Mouse (Mus musculus): ENCODE data around the gene Gm8369. TPM values are rescaled to one million over a fixed set of nuclear protein-coding genes. Genes with fewer than 3 reads are reported as not detected.
"Not testable (repeated sequence)": the region's sequence is repeated elsewhere in the genome, so short reads cannot be mapped to it uniquely, and the experiment has no call there.

The Gm8369 gene
- polyA plus RNA-seq (2014; fragmentation: Nextera tagmentation; extraction: Ambion mirVana): not detected in 2 replicates

DNA sequence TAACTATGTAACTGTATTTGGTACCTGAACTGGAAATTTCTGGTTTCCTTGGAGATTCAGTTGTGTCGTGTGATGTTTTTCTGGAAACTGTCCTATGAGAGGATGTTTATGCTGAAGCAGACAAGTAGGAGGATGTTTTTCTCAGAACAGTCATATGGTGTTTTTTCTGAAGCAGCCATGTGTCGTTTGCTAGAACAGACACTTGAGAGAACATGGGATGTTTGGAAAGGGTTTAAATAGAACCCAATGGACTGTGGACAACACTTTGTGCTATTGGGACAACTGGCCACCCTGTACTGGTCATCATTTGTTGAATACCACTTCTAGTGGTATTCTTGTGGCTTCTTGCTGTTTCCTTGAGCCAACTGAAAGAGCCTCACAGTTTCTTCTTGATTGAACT lies at the start of gene Gm8369:
Gene Gm8369, plus strand, starts transcription at position 193 of the 400 bp plus-strand sequence.
- Histone ChIP-seq H3K4me3 (ENCODE audit: low read depth, low read length) (no peak within 1 kb of the TSS), H3K36me3 (ENCODE audit: control insufficient read depth, insufficient read depth, low read length) (no peaks in the 10 kb centered on the region), H3K4me1 (ENCODE audit: control insufficient read depth, insufficient read depth, low read length) (no peaks in the 10 kb centered on the region), H3K27ac (replicated peaks; ENCODE audit: low read depth, low read length) (no peak within 1 kb of the TSS), H3K9me3 (ENCODE audit: control insufficient read depth, low read length) (no peaks in the 10 kb centered on the region), H3K9ac (ENCODE audit: low read depth, low read length) (no peak within 1 kb of the TSS), H3K4me2 (ENCODE audit: low read depth, low read length) (no peak within 1 kb of the TSS), H3K27me3 (replicated peaks; ENCODE audit: control insufficient read depth, insufficient read depth, low read length) (no peaks in the 10 kb centered on the region)
- DNase-seq (ENCODE audit: low spot score) (no peak), ATAC-seq (ENCODE audit: low read depth) (no peak)
- WGBS: 79% methylated on average over 2 of the region's 2 CpGs

DNA sequence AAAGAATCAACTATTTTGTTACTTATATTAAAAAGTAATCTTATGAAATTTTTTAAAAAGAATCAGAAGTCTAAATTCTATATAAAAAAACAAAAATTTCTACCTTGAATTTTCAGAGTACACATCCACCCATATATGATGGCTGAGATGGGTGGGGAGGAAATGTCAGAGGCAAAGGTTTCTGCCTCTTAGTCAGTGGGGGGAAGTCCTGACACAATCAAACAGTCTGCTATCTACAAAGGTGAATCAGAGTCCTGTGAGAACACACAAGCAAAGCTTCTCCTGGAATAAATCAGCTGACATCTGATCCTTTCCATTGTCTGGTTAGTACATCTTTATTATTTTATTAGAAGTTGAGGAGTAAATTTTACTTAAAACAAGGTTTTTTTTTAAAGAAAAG lies 42.4 kb upstream of the Gm8369 start, which contains the start of gene Ms4a4b:
Gene Ms4a4b, plus strand, starts transcription at position 216 of the 400 bp plus-strand sequence.
- H3K27me3 ChIP-seq (replicated peaks; ENCODE audit: control insufficient read depth, insufficient read depth, low read length): no peaks in the 10 kb centered on the region
- no peak for ATAC-seq (ENCODE audit: low read depth)

DNA sequence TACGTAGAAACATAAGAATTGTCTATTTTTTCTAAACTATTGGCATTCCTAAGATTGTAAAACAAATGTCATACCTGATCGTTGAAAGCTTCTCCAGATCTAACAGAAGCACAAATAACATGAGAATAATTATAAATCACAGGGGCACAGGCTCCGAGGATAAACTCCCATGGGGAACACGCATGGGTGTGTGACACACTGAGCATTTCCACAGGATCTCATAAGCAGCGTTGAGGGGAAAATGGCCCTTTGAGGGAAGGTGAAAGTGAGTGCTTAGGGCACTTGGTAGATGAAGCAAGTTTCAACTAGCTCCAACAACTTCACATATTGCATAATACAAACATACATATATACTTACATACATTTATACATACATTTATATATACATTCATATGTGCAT lies 41.8 kb upstream of the Gm8369 start:
- Histone ChIP-seq H3K27ac (replicated peaks; ENCODE audit: low read depth, low read length) (no peak overlapping the region), H3K27me3 (replicated peaks; ENCODE audit: control insufficient read depth, insufficient read depth, low read length) (no peaks in the 10 kb centered on the region), H3K4me1 (ENCODE audit: control insufficient read depth, insufficient read depth, low read length) (no peaks in the 10 kb centered on the region), H3K4me3 (ENCODE audit: low read depth, low read length) (no peak overlapping the region), H3K36me3 (ENCODE audit: control insufficient read depth, insufficient read depth, low read length) (no peaks in the 10 kb centered on the region), H3K9ac (ENCODE audit: low read depth, low read length) (no peak overlapping the region), H3K9me3 (ENCODE audit: control insufficient read depth, low read length) (no peaks in the 10 kb centered on the region), H3K4me2 (ENCODE audit: low read depth, low read length) (no peak overlapping the region)
- ATAC-seq (ENCODE audit: low read depth) (no peak), DNase-seq (ENCODE audit: low spot score) (no peak)
- 78% methylated on average over 5 of the region's 5 CpGs for WGBS

More for the DNA sequence above, 42.4 kb upstream of the Gm8369 start, which contains the start of gene Ms4a4b:
- H3K36me3 ChIP-seq (ENCODE audit: control insufficient read depth, insufficient read depth, low read length): no peaks in the 10 kb centered on the region
- H3K4me1 ChIP-seq (ENCODE audit: control insufficient read depth, insufficient read depth, low read length): no peaks in the 10 kb centered on the region
- no peaks in the 10 kb centered on the region for H3K9me3 ChIP-seq (ENCODE audit: control insufficient read depth, low read length)
- H3K4me2 ChIP-seq (ENCODE audit: low read depth, low read length): no peak within 1 kb of the TSS
- H3K27ac ChIP-seq (replicated peaks; ENCODE audit: low read depth, low read length): no peak within 1 kb of the TSS
- no peak within 1 kb of the TSS for H3K9ac ChIP-seq (ENCODE audit: low read depth, low read length)
- no peak within 1 kb of the TSS for H3K4me3 ChIP-seq (ENCODE audit: low read depth, low read length)
- no peak for DNase-seq (ENCODE audit: low spot score)

DNA sequence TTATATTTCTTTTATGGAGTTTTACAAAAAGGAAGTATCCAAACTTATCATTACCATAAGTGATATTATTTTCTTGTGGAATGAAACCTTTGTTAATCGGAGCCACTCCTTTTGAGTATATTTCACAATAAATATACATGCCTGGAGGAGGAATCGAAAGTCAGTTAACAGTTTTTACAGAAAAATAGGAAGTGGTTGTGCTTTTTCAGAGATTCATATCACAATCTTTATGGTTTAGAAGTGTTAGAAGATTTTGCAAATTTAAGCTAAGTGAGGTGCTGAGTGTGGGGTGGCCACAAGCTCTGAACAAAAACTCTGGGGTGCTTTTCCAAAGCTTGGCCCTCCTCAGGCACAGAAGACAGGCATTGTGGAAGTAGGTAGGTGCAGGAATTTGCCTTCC lies 38.5 kb upstream of the Gm8369 start:
- no peak overlapping the region for H3K4me2 ChIP-seq (ENCODE audit: low read depth, low read length)
- no peak for DNase-seq (ENCODE audit: low spot score)
- H3K4me3 ChIP-seq (ENCODE audit: low read depth, low read length): no peak overlapping the region
- H3K36me3 ChIP-seq (ENCODE audit: control insufficient read depth, insufficient read depth, low read length): no peaks in the 10 kb centered on the region
- H3K9ac ChIP-seq (ENCODE audit: low read depth, low read length): no peak overlapping the region
- H3K27me3 ChIP-seq (replicated peaks; ENCODE audit: control insufficient read depth, insufficient read depth, low read length): no peaks in the 10 kb centered on the region
- no peaks in the 10 kb centered on the region for H3K4me1 ChIP-seq (ENCODE audit: control insufficient read depth, insufficient read depth, low read length)
- ATAC-seq (ENCODE audit: low read depth): no peak
- H3K9me3 ChIP-seq (ENCODE audit: control insufficient read depth, low read length): no peaks in the 10 kb centered on the region
- WGBS: 86% methylated on average over 2 of the region's 2 CpGs
- no peak overlapping the region for H3K27ac ChIP-seq (replicated peaks; ENCODE audit: low read depth, low read length)

DNA sequence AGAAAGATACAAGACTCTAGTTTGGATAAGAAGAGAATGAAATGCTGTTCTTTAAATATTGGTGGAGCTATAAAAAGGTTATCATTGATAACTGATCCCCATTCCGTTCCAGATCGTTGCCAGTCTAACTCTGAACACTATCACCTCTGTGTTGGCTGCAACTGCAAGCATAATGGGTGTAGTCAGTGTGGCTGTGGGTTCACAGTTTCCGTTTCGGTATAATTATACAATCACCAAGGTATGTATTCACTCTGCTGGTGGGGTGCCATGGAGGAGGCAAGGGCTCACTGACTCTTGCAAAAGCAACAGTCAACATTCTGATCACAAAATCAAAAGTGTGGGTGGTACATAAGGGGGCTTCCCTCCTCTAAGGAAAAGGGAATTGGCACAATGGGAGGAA lies 26.7 kb upstream of the Gm8369 start:
- not testable (repeated sequence) for H3K4me3 ChIP-seq (ENCODE audit: low read depth, low read length); DNase-seq (ENCODE audit: low spot score); H3K9ac ChIP-seq (ENCODE audit: low read depth, low read length); H3K4me2 ChIP-seq (ENCODE audit: low read depth, low read length); ATAC-seq (ENCODE audit: low read depth); H3K4me1 ChIP-seq (ENCODE audit: control insufficient read depth, insufficient read depth, low read length); H3K27me3 ChIP-seq (replicated peaks; ENCODE audit: control insufficient read depth, insufficient read depth, low read length); H3K27ac ChIP-seq (replicated peaks; ENCODE audit: low read depth, low read length); H3K9me3 ChIP-seq (ENCODE audit: control insufficient read depth, low read length); H3K36me3 ChIP-seq (ENCODE audit: control insufficient read depth, insufficient read depth, low read length)
- WGBS: 70% methylated on average over 3 of the region's 4 CpGs

DNA sequence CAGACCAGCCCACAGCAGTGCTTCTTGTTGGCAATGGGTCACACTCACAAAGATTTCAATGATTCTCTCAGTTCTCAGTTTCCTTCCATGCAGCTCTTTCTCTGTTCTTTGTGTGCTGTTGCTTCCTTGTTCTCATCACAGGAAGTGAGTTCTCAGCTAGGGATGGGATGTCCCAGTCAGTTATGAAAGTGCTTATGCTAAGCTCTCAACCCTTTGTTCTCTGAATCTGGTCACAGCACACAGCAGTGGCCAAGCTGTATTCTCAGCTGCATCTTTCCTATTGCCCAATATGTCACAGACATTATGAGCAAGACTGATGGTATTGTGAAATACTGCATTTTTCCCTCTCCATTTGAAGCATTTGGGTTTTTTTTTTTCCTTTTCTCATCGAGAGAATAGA lies 20.9 kb upstream of the Gm8369 start:
- H3K36me3 ChIP-seq (ENCODE audit: control insufficient read depth, insufficient read depth, low read length); H3K9me3 ChIP-seq (ENCODE audit: control insufficient read depth, low read length); H3K27me3 ChIP-seq (replicated peaks; ENCODE audit: control insufficient read depth, insufficient read depth, low read length); H3K4me1 ChIP-seq (ENCODE audit: control insufficient read depth, insufficient read depth, low read length); DNase-seq (ENCODE audit: low spot score); H3K4me3 ChIP-seq (ENCODE audit: low read depth, low read length); H3K9ac ChIP-seq (ENCODE audit: low read depth, low read length); H3K27ac ChIP-seq (replicated peaks; ENCODE audit: low read depth, low read length); H3K4me2 ChIP-seq (ENCODE audit: low read depth, low read length); ATAC-seq (ENCODE audit: low read depth): not testable (repeated sequence)
- WGBS: 32% methylated on average over 1 of the region's 1 CpGs

DNA sequence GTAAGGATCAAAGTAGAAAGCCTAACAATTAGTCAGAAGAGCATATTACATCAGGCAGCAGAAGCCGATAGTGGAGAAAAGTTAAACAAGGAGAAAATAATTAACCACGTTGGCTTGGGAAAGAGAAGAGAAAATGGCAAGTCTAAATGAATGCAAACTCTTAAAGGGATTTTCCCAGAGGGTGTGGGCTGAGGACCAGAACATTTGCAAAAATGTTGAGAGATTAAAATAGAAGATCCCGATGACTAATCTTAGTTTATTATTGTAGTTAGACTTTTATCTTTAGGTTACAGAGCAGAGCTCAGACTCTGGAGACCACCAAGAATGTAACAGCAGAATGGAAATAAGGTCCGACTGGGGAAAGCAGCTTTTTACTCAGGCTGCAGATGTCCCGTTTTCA lies 19.3 kb upstream of the Gm8369 start:
- H3K36me3 ChIP-seq (ENCODE audit: control insufficient read depth, insufficient read depth, low read length): no peaks in the 10 kb centered on the region
- no peaks in the 10 kb centered on the region for H3K4me1 ChIP-seq (ENCODE audit: control insufficient read depth, insufficient read depth, low read length)
- H3K4me3 ChIP-seq (ENCODE audit: low read depth, low read length): no peak overlapping the region
- WGBS: 64% methylated on average over 5 of the region's 5 CpGs
- no peaks in the 10 kb centered on the region for H3K27me3 ChIP-seq (replicated peaks; ENCODE audit: control insufficient read depth, insufficient read depth, low read length)
- H3K4me2 ChIP-seq (ENCODE audit: low read depth, low read length): no peak overlapping the region
- no peak overlapping the region for H3K9ac ChIP-seq (ENCODE audit: low read depth, low read length)
- H3K9me3 ChIP-seq (ENCODE audit: control insufficient read depth, low read length): no peaks in the 10 kb centered on the region
- no peak overlapping the region for H3K27ac ChIP-seq (replicated peaks; ENCODE audit: low read depth, low read length)
- no peak for ATAC-seq (ENCODE audit: low read depth)
- no peak for DNase-seq (ENCODE audit: low spot score)

DNA sequence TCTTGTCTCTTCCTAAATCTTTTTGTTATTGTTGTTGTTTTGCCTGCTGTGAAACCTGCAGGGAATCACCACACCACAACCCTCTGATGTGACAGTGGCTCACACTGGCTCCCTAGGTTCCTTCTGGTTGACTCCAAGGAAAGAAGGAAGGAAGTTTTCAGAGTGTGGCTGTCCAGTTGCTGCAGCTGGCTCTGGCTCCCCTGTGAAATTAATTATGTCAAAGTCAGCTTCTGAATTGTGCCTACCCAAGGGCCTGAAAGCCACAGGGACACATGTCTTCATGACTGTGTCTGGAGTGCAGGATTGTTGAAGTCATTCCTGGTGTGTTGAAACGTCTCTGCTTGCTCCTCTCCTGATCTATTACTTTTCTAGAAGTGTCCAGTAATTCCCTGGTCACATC lies 17.4 kb upstream of the Gm8369 start:
- not testable (repeated sequence) for H3K9ac ChIP-seq (ENCODE audit: low read depth, low read length); H3K27me3 ChIP-seq (replicated peaks; ENCODE audit: control insufficient read depth, insufficient read depth, low read length); H3K4me2 ChIP-seq (ENCODE audit: low read depth, low read length); ATAC-seq (ENCODE audit: low read depth); H3K4me1 ChIP-seq (ENCODE audit: control insufficient read depth, insufficient read depth, low read length); H3K4me3 ChIP-seq (ENCODE audit: low read depth, low read length); H3K36me3 ChIP-seq (ENCODE audit: control insufficient read depth, insufficient read depth, low read length); H3K9me3 ChIP-seq (ENCODE audit: control insufficient read depth, low read length); DNase-seq (ENCODE audit: low spot score); H3K27ac ChIP-seq (replicated peaks; ENCODE audit: low read depth, low read length)
- WGBS: 63% methylated on average over 1 of the region's 1 CpGs

DNA sequence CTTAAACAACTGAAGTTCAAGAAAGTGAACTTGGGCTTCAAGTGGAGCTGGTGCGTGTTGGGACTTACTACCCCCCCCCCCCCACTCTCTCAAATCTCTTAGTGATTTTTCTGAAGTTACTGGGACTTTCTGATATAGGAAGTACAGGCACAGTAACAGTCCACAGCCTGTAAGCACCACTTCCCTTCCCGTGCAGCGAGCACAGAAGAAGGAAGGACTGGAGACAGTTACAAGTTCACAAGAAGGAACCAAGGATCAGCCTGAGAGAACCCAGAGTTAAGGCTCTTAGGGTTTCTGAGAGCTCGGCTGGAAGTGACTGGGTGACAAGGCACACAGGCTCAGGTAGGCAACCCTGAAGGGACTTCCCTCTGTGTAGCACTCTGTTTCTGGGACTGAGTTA lies 16.5 kb upstream of the Gm8369 start, which contains the start of gene Ms4a6c:
Gene Ms4a6c, plus strand, starts transcription at position 152 of the 400 bp plus-strand sequence.
- not testable (repeated sequence) for H3K36me3 ChIP-seq (ENCODE audit: control insufficient read depth, insufficient read depth, low read length); H3K9me3 ChIP-seq (ENCODE audit: control insufficient read depth, low read length); H3K27ac ChIP-seq (replicated peaks; ENCODE audit: low read depth, low read length); ATAC-seq (ENCODE audit: low read depth); H3K4me3 ChIP-seq (ENCODE audit: low read depth, low read length); H3K4me1 ChIP-seq (ENCODE audit: control insufficient read depth, insufficient read depth, low read length); DNase-seq (ENCODE audit: low spot score); H3K9ac ChIP-seq (ENCODE audit: low read depth, low read length); H3K27me3 ChIP-seq (replicated peaks; ENCODE audit: control insufficient read depth, insufficient read depth, low read length); H3K4me2 ChIP-seq (ENCODE audit: low read depth, low read length)
- 84% methylated on average over 4 of the region's 4 CpGs for WGBS
